Mouse (Mus musculus) midbrain, embryonic 15.5 days (tissue): ENCODE measurements around the gene Adssl1. TPM values are rescaled to one million over a fixed set of nuclear protein-coding genes. Genes with fewer than 3 reads are reported as not detected.

Experiments
- ATAC-seq: fragments of 200-750 bp; cut with Nextera tagmentation; replicated peaks from 2 replicates; pipeline ENCODE4 v1.8.0; 2017; ENCODE audit warnings: moderate TSS enrichment
- H3K27ac ChIP-seq: fragments of 300-500 bp; sonication (generic); 2 replicates; pipeline ENCODE4 v1.5.1; 2015; ENCODE audit warnings: mild to moderate bottlenecking, inconsistent platforms
- H3K27me3 ChIP-seq: fragments of 300-500 bp; sonication (generic); replicated peaks from 2 replicates; pipeline ENCODE4 v1.6.1; 2015; ENCODE audit warnings: inconsistent platforms
- H3K36me3 ChIP-seq: fragments of 300-500 bp; sonication (generic); replicated peaks from 2 replicates; pipeline ENCODE4 v1.6.1; 2015; ENCODE audit warnings: inconsistent platforms
- H3K4me1 ChIP-seq: fragments of 300-500 bp; sonication (generic); 2 replicates; pipeline ENCODE4 v1.6.1; 2015; ENCODE audit warnings: inconsistent platforms
- H3K4me2 ChIP-seq: fragments of 300-500 bp; sonication (generic); 2 replicates; pipeline ENCODE4 v1.6.1; 2015; ENCODE audit warnings: inconsistent platforms, mild to moderate bottlenecking, moderate library complexity
- H3K4me3 ChIP-seq: fragments of 300-500 bp; sonication (generic); 2 replicates; pipeline ENCODE4 v1.5.1; 2015; ENCODE audit warnings: mild to moderate bottlenecking, inconsistent platforms
- H3K9ac ChIP-seq: fragments of 300-500 bp; sonication (generic); 2 replicates; pipeline ENCODE4 v1.6.1; 2015; ENCODE audit warnings: mild to moderate bottlenecking, inconsistent platforms
- H3K9me3 ChIP-seq: fragments of 300-500 bp; sonication (generic); 2 replicates; pipeline ENCODE4 v1.6.1; 2016; ENCODE audit warnings: inconsistent platforms
- WGBS: fragments of 180-500 bp; shearing (Covaris S2); methylation state at CpG from one replicate; pipeline ENCODE4 v1.1.7; 2015; ENCODE audit warnings: mixed read lengths; 5-methylcytosine and 5-hydroxymethylcytosine counted together
- polyA plus RNA-seq: library from polyadenylated mRNA; unstranded; fragments of >200 nt; fragmentation: Nextera tagmentation; extraction: Ambion mirVana; gene quantifications from 2 replicates; pipeline ENCODE4 v1.2.1, GENCODE M21; 2015

Gene Adssl1
- polyA plus RNA-seq, 1 experiment from 2014 or later: 3.1 TPM

GRCm38 (mm10) chr12:112617898-112618380, 1.9 kb upstream of the Adssl1 start:
- ATAC-seq: 0 out of 2 replicates have a peak, but pooled peaks have one; percentile 14
- H3K27ac ChIP-seq: no peak overlapping the region
- H3K9me3 ChIP-seq: no peaks in the 10 kb centered on the region
- no peaks in the 10 kb centered on the region for H3K36me3 ChIP-seq
- WGBS: 11% methylated on average over 8 of the region's 8 CpGs
- H3K4me2 ChIP-seq: no peak overlapping the region
- peaks cover 23% of the 10 kb centered on the region for H3K27me3 ChIP-seq
- H3K9ac ChIP-seq: no peak overlapping the region
- H3K4me3 ChIP-seq: no peak overlapping the region
- peaks cover 18% of the 10 kb centered on the region for H3K4me1 ChIP-seq

GRCm38 (mm10) chr12:112618981-112619685, 712 bp upstream of the Adssl1 start:
- WGBS: 26% methylated on average over 13 of the region's 13 CpGs
- Histone ChIP-seq H3K9me3 (no peaks in the 10 kb centered on the region), H3K4me2 (peak overlapping the region; percentile 92), H3K4me1 (peaks cover 18% of the 10 kb centered on the region), H3K9ac (no peak overlapping the region), H3K27ac (no peak overlapping the region), H3K4me3 (peak overlapping the region; percentile 53), H3K36me3 (no peaks in the 10 kb centered on the region), H3K27me3 (peaks cover 23% of the 10 kb centered on the region)
- ATAC-seq: no peak

- Histone ChIP-seq H3K9ac (peak overlapping the region; percentile 57), H3K27me3 (peaks cover 23% of the 10 kb centered on the region), H3K4me2 (peak overlapping the region; percentile 92), H3K4me1 (peaks cover 18% of the 10 kb centered on the region), H3K9me3 (no peaks in the 10 kb centered on the region), H3K36me3 (no peaks in the 10 kb centered on the region), H3K27ac (no peak overlapping the region), H3K4me3 (peak overlapping the region; percentile 53)
- ATAC-seq: peak; percentile 31
- 12% methylated on average over 16 of the region's 16 CpGs for WGBS
Observed at GRCm38 (mm10) chr12:112620354-112621061, 663 bp downstream of the Adssl1 start.

GRCm38 (mm10) chr12:112621900-112622299, 2.1 kb downstream of the Adssl1 start:
- no peak overlapping the region for H3K27ac ChIP-seq

GRCm38 (mm10) chr12:112623742-112624141, 3.9 kb downstream of the Adssl1 start:
- peaks cover 21% of the 10 kb centered on the region for H3K27me3 ChIP-seq
- H3K36me3 ChIP-seq: no peaks in the 10 kb centered on the region
- no peak for ATAC-seq
- no peaks in the 10 kb centered on the region for H3K9me3 ChIP-seq
- no peak overlapping the region for H3K9ac ChIP-seq
- H3K4me2 ChIP-seq: no peak overlapping the region
- H3K4me1 ChIP-seq: peaks cover 18% of the 10 kb centered on the region
- no peak overlapping the region for H3K4me3 ChIP-seq
- WGBS: 16% methylated on average over 2 of the region's 2 CpGs
- no peak overlapping the region for H3K27ac ChIP-seq

More at GRCm38 (mm10) chr12:112621900-112622299, 2.1 kb downstream of the Adssl1 start:
- no peaks in the 10 kb centered on the region for H3K36me3 ChIP-seq
- H3K4me1 ChIP-seq: peaks cover 18% of the 10 kb centered on the region
- 87% methylated on average over 3 of the region's 3 CpGs for WGBS
- H3K27me3 ChIP-seq: peaks cover 23% of the 10 kb centered on the region
- no peak overlapping the region for H3K4me2 ChIP-seq
- ATAC-seq: no peak
- H3K9me3 ChIP-seq: no peaks in the 10 kb centered on the region
- no peak overlapping the region for H3K4me3 ChIP-seq
- H3K9ac ChIP-seq: no peak overlapping the region

GRCm38 (mm10) chr12:112625700-112626099, 5.9 kb downstream of the Adssl1 start:
- Histone ChIP-seq H3K4me3 (no peak overlapping the region), H3K27me3 (peaks cover 13% of the 10 kb centered on the region), H3K9ac (no peak overlapping the region), H3K36me3 (no peaks in the 10 kb centered on the region), H3K4me2 (no peak overlapping the region), H3K4me1 (peaks cover 11% of the 10 kb centered on the region), H3K27ac (no peak overlapping the region), H3K9me3 (no peaks in the 10 kb centered on the region)
- WGBS: 83% methylated on average over 4 of the region's 4 CpGs
- no peak for ATAC-seq

GRCm38 (mm10) chr12:112626455-112626854, 6.6 kb downstream of the Adssl1 start:
- H3K9ac ChIP-seq: no peak overlapping the region
- H3K4me3 ChIP-seq: no peak overlapping the region
- peaks cover 6% of the 10 kb centered on the region for H3K27me3 ChIP-seq
- 80% methylated on average over 6 of the region's 6 CpGs for WGBS
- no peak overlapping the region for H3K4me2 ChIP-seq
- H3K36me3 ChIP-seq: no peaks in the 10 kb centered on the region
- no peak overlapping the region for H3K27ac ChIP-seq
- H3K4me1 ChIP-seq: peaks cover 8% of the 10 kb centered on the region
- no peaks in the 10 kb centered on the region for H3K9me3 ChIP-seq
- no peak for ATAC-seq

- Histone ChIP-seq H3K27ac (no peak overlapping the region), H3K36me3 (no peaks in the 10 kb centered on the region), H3K9me3 (no peaks in the 10 kb centered on the region), H3K4me1 (peaks cover 8% of the 10 kb centered on the region), H3K9ac (no peak overlapping the region), H3K4me2 (no peak overlapping the region), H3K4me3 (no peak overlapping the region), H3K27me3 (no peaks in the 10 kb centered on the region)
- 65% methylated on average over 7 of the region's 7 CpGs for WGBS
- ATAC-seq: no peak
Observed at GRCm38 (mm10) chr12:112627097-112627881, 7.4 kb downstream of the Adssl1 start.

- no peak for ATAC-seq
- WGBS: 88% methylated on average over 6 of the region's 6 CpGs
- H3K9me3 ChIP-seq: no peaks in the 10 kb centered on the region
- peaks cover 8% of the 10 kb centered on the region for H3K4me1 ChIP-seq
- H3K36me3 ChIP-seq: no peaks in the 10 kb centered on the region
- H3K9ac ChIP-seq: no peak overlapping the region
- H3K4me3 ChIP-seq: no peak overlapping the region
- no peak overlapping the region for H3K4me2 ChIP-seq
- H3K27ac ChIP-seq: no peak overlapping the region
- no peaks in the 10 kb centered on the region for H3K27me3 ChIP-seq
Observed at GRCm38 (mm10) chr12:112628197-112628596, 8.4 kb downstream of the Adssl1 start.

- peak; percentile 66 for ATAC-seq
- H3K4me1 ChIP-seq: peaks cover 8% of the 10 kb centered on the region
- H3K4me3 ChIP-seq: peak overlapping the region; percentile 14; the same call in 1 of the 2 replicates
- no peak overlapping the region for H3K27ac ChIP-seq
- H3K4me2 ChIP-seq: peak overlapping the region; percentile 46
- H3K9ac ChIP-seq: peak overlapping the region; percentile 13; the same call in 1 of the 2 replicates
- 35% methylated on average over 19 of the region's 19 CpGs for WGBS
- H3K27me3 ChIP-seq: no peaks in the 10 kb centered on the region
- no peaks in the 10 kb centered on the region for H3K9me3 ChIP-seq
- no peaks in the 10 kb centered on the region for H3K36me3 ChIP-seq
Observed at GRCm38 (mm10) chr12:112628928-112629721, 9.3 kb downstream of the Adssl1 start.

- Histone ChIP-seq H3K27ac (no peak overlapping the region), H3K4me2 (no peak overlapping the region), H3K36me3 (no peaks in the 10 kb centered on the region), H3K9ac (no peak overlapping the region), H3K4me1 (peaks cover 8% of the 10 kb centered on the region), H3K4me3 (no peak overlapping the region), H3K27me3 (no peaks in the 10 kb centered on the region), H3K9me3 (no peaks in the 10 kb centered on the region)
- WGBS: 95% methylated on average over 12 of the region's 12 CpGs
- ATAC-seq: no peak
Observed at GRCm38 (mm10) chr12:112630029-112630428, 10.2 kb downstream of the Adssl1 start.
